Mouse (Mus musculus) midbrain, embryonic 12.5 days (tissue): ENCODE measurements at regions not wholly inside any gene's neighbourhood (a gene's known extent, or its start where the extent isn't known, plus 50 kb on each side); places are given as distances from the start of the nearest gene placed in this dataset.

ENCODE experiments used
- ATAC-seq: fragments of 200-750 bp; cut with Nextera tagmentation; 2 replicates; pipeline ENCODE4 v1.8.0; 2017; ENCODE audit warnings: low read depth, moderate TSS enrichment, moderate library complexity; ENCODE audit not compliant: low FRiP score
- H3K27ac ChIP-seq: fragments of 300-500 bp; sonication (generic); replicated peaks from 2 replicates; pipeline ENCODE4 v1.5.1; 2016; ENCODE audit warnings: mild to moderate bottlenecking
- H3K27me3 ChIP-seq: fragments of 300-500 bp; sonication (generic); 2 replicates; pipeline ENCODE4 v1.6.1; 2016; ENCODE audit warnings: mild to moderate bottlenecking
- H3K36me3 ChIP-seq: fragments of 300-500 bp; sonication (generic); 2 replicates; pipeline ENCODE4 v1.6.1; 2016
- H3K4me1 ChIP-seq: fragments of 300-500 bp; sonication (generic); 2 replicates; pipeline ENCODE4 v1.6.1; 2016
- H3K4me2 ChIP-seq: fragments of 300-500 bp; sonication (generic); replicated peaks from 2 replicates; pipeline ENCODE4 v1.6.1; 2016; ENCODE audit warnings: mild to moderate bottlenecking, moderate library complexity
- H3K4me3 ChIP-seq: fragments of 300-500 bp; sonication (generic); 2 replicates; pipeline ENCODE4 v1.5.1; 2016; ENCODE audit warnings: mild to moderate bottlenecking
- H3K9ac ChIP-seq: fragments of 300-500 bp; sonication (generic); replicated peaks from 2 replicates; pipeline ENCODE4 v1.6.1; 2016; ENCODE audit warnings: mild to moderate bottlenecking, moderate library complexity
- H3K9me3 ChIP-seq: fragments of 300-500 bp; sonication (generic); 2 replicates; pipeline ENCODE4 v1.6.1; 2016; ENCODE audit warnings: mild to moderate bottlenecking
- WGBS: fragments of 180-500 bp; shearing (Covaris S2); methylation state at CpG from one replicate; pipeline ENCODE4 v1.1.7; 2016; 5-methylcytosine and 5-hydroxymethylcytosine counted together

GRCm38 (mm10) chr8:35255327-35255726 lies 510.3 kb upstream of the Gm19410 start:
- Histone ChIP-seq H3K4me3 (no peak overlapping the region), H3K27me3 (no peaks in the 10 kb centered on the region), H3K4me1 (no peaks in the 10 kb centered on the region), H3K9me3 (no peaks in the 10 kb centered on the region), H3K27ac (no peak overlapping the region), H3K36me3 (no peaks in the 10 kb centered on the region), H3K4me2 (no peak overlapping the region), H3K9ac (no peak overlapping the region)
- ATAC-seq, result no peak
- WGBS, result 92% methylated on average over 2 of the region's 2 CpGs

- ATAC-seq, result no peak
Observed at GRCm38 (mm10) chr8:35256958-35257357, 508.6 kb upstream of the Gm19410 start.

GRCm38 (mm10) chr8:35268221-35268620 lies 497.4 kb upstream of the Gm19410 start:
- H3K4me3 ChIP-seq, result no peak overlapping the region
- no peaks in the 10 kb centered on the region for H3K27me3 ChIP-seq
- no peak overlapping the region for H3K27ac ChIP-seq
- H3K4me2 ChIP-seq, result no peak overlapping the region
- no peaks in the 10 kb centered on the region for H3K4me1 ChIP-seq
- no peak for ATAC-seq
- H3K9ac ChIP-seq, result no peak overlapping the region
- WGBS, result 89% methylated on average over 5 of the region's 5 CpGs
- no peaks in the 10 kb centered on the region for H3K36me3 ChIP-seq
- H3K9me3 ChIP-seq, result no peaks in the 10 kb centered on the region

More at GRCm38 (mm10) chr8:35256958-35257357, 508.6 kb upstream of the Gm19410 start:
- Histone ChIP-seq H3K9ac (no peak overlapping the region), H3K4me2 (no peak overlapping the region), H3K27ac (no peak overlapping the region), H3K9me3 (no peaks in the 10 kb centered on the region), H3K36me3 (no peaks in the 10 kb centered on the region), H3K27me3 (no peaks in the 10 kb centered on the region), H3K4me3 (no peak overlapping the region), H3K4me1 (no peaks in the 10 kb centered on the region)
- WGBS, result 49% methylated on average over 4 of the region's 4 CpGs

- WGBS, result 97% methylated on average over 2 of the region's 2 CpGs
- no peaks in the 10 kb centered on the region for H3K4me1 ChIP-seq
- ATAC-seq, result no peak
Observed at GRCm38 (mm10) chr8:35268986-35269385, 496.6 kb upstream of the Gm19410 start.

DNA sequence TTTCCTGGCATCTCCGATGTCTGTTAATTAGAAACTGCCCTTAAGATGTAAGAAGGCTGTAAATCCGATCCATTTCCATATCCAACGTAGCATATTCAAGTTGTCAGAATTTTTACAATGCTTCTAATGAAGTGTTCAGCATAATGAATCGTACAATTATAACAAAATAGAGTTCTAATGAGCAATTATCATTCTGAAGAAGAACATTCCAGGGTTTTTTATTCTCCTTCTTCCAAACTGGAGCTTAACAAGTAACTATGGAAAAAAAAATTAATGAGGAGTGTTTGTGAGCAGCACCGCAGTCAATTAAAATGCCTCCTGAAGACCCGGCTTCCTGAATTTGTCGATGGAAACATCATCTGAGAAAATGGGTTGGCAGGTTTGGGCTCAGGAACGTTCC lies 489.6 kb upstream of the Gm19410 start:
- Histone ChIP-seq H3K9me3 (no peaks in the 10 kb centered on the region), H3K4me2 (no peak overlapping the region), H3K4me3 (no peak overlapping the region), H3K36me3 (no peaks in the 10 kb centered on the region), H3K9ac (no peak overlapping the region), H3K27me3 (no peaks in the 10 kb centered on the region), H3K4me1 (peaks cover 5% of the 10 kb centered on the region; the same call in 1 of the 2 replicates), H3K27ac (no peak overlapping the region)
- 79% methylated on average over 8 of the region's 8 CpGs for WGBS
- ATAC-seq, result no peak

More at GRCm38 (mm10) chr8:35268986-35269385, 496.6 kb upstream of the Gm19410 start:
- Histone ChIP-seq H3K4me3 (no peak overlapping the region), H3K27ac (no peak overlapping the region), H3K27me3 (no peaks in the 10 kb centered on the region), H3K36me3 (no peaks in the 10 kb centered on the region), H3K9me3 (no peaks in the 10 kb centered on the region), H3K4me2 (no peak overlapping the region), H3K9ac (no peak overlapping the region)

GRCm38 (mm10) chr8:35276460-35276859 lies 489.1 kb upstream of the Gm19410 start:
- no peak overlapping the region for H3K4me3 ChIP-seq
- no peaks in the 10 kb centered on the region for H3K36me3 ChIP-seq
- 78% methylated on average over 7 of the region's 7 CpGs for whole genome bisulfite sequencing
- no peaks in the 10 kb centered on the region for H3K27me3 ChIP-seq
- H3K27ac ChIP-seq, result no peak overlapping the region
- no peak overlapping the region for H3K4me2 ChIP-seq
- ATAC-seq, result no peak
- H3K9ac ChIP-seq, result no peak overlapping the region
- H3K4me1 ChIP-seq, result peaks cover 5% of the 10 kb centered on the region; the same call in 1 of the 2 replicates
- no peaks in the 10 kb centered on the region for H3K9me3 ChIP-seq

DNA sequence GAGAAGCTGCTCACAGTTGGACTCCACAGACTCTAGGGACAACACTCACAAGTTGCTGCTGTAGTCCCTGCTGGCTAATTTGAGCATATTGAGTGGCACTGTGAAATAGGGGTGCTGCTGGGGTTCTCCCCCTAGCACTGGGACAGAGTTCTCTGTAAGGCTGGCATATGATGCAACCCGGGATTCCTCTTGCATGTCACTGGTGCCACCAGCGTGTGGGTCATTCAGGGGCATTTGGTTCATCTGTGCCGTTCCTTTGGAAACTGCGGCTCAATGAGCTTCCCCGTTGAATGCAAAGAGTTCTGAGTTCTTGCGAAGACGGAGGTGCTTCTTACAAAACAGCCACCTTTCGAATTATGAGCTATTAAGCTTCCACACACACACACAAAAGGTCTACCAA lies 486.6 kb upstream of the Gm19410 start:
- H3K9me3 ChIP-seq, result no peaks in the 10 kb centered on the region
- WGBS, result 92% methylated on average over 8 of the region's 8 CpGs
- ATAC-seq, result no peak

DNA sequence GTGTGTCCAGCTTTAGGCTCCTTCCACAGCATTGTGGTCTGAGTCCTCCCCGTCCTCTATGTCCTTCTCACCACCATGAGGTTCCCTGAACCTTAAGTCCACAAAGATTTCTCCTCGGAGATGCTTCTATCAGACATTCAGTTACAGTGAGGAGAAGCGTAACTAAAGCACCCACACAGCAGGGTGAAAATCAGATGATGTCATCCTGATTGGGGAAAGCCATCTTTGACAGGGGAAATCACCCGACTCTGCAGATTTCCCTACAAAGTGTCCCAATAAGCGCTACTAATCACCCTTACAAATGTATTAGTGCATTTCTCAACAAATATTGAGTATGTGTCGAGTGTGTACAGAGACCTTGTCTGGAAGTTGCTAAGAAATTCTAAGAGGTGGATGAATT lies 484.8 kb upstream of the Gm19410 start:
- Histone ChIP-seq H3K9me3 (no peaks in the 10 kb centered on the region), H3K4me1 (peaks cover 5% of the 10 kb centered on the region; the same call in 1 of the 2 replicates), H3K27me3 (no peaks in the 10 kb centered on the region), H3K4me2 (no peak overlapping the region), H3K9ac (no peak overlapping the region), H3K27ac (no peak overlapping the region), H3K36me3 (no peaks in the 10 kb centered on the region), H3K4me3 (no peak overlapping the region)
- 86% methylated on average over 6 of the region's 6 CpGs for WGBS
- ATAC-seq, result no peak

More for the DNA sequence above, 486.6 kb upstream of the Gm19410 start:
- Histone ChIP-seq H3K36me3 (no peaks in the 10 kb centered on the region), H3K27me3 (no peaks in the 10 kb centered on the region), H3K9ac (no peak overlapping the region), H3K4me3 (no peak overlapping the region), H3K27ac (no peak overlapping the region), H3K4me1 (peaks cover 5% of the 10 kb centered on the region; the same call in 1 of the 2 replicates), H3K4me2 (no peak overlapping the region)

GRCm38 (mm10) chr8:35283366-35283765 lies 482.2 kb upstream of the Gm19410 start:
- no peaks in the 10 kb centered on the region for H3K4me1 ChIP-seq
- no peak overlapping the region for H3K4me2 ChIP-seq
- no peak for ATAC-seq
- no peak overlapping the region for H3K9ac ChIP-seq
- no peaks in the 10 kb centered on the region for H3K27me3 ChIP-seq
- no peaks in the 10 kb centered on the region for H3K9me3 ChIP-seq
- no peaks in the 10 kb centered on the region for H3K36me3 ChIP-seq
- WGBS, result 90% methylated on average over 9 of the region's 9 CpGs
- H3K27ac ChIP-seq, result no peak overlapping the region
- H3K4me3 ChIP-seq, result no peak overlapping the region

DNA sequence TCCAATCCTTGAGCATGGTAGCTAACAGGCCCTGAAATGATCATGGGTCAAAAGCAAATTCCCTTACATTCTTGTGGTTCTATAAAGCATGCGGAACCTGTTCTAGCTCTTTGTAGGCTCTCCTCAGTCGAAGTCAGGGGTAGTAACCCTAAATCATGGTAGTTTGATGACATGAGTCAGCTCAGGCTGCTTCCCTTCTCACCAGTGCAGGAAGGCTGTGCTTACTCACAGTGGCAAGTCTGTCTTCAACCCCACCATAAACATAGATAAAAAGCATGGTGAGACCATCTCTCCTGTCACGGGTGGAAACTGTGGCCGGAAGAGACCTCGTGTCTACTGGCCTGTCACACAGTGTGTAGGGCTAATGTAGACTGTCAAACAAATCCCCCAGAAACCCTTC lies 476.6 kb upstream of the Gm19410 start:
- 73% methylated on average over 5 of the region's 5 CpGs for WGBS
- H3K4me3 ChIP-seq, result no peak overlapping the region

GRCm38 (mm10) chr8:35289967-35290366 lies 475.6 kb upstream of the Gm19410 start:
- H3K4me1 ChIP-seq, result 0 out of 2 replicates have a peak, but pooled peaks cover 4% of the 10 kb centered on the region
- H3K4me2 ChIP-seq, result no peak overlapping the region
- no peak overlapping the region for H3K4me3 ChIP-seq
- H3K9me3 ChIP-seq, result no peaks in the 10 kb centered on the region
- no peak overlapping the region for H3K9ac ChIP-seq
- H3K27me3 ChIP-seq, result 0 out of 2 replicates have a peak, but pooled peaks cover 2% of the 10 kb centered on the region
- H3K36me3 ChIP-seq, result no peaks in the 10 kb centered on the region
- no peak overlapping the region for H3K27ac ChIP-seq
- ATAC-seq, result no peak
- WGBS, result 88% methylated on average over 4 of the region's 4 CpGs

More for the DNA sequence above, 476.6 kb upstream of the Gm19410 start:
- 0 out of 2 replicates have a peak, but pooled peaks cover 2% of the 10 kb centered on the region for H3K27me3 ChIP-seq
- no peak overlapping the region for H3K4me2 ChIP-seq
- H3K9me3 ChIP-seq, result no peaks in the 10 kb centered on the region
- no peak overlapping the region for H3K9ac ChIP-seq
- no peak overlapping the region for H3K27ac ChIP-seq
- H3K36me3 ChIP-seq, result no peaks in the 10 kb centered on the region
- H3K4me1 ChIP-seq, result 0 out of 2 replicates have a peak, but pooled peaks cover 4% of the 10 kb centered on the region
- ATAC-seq, result no peak

- no peak overlapping the region for H3K4me3 ChIP-seq
- H3K27me3 ChIP-seq, result 0 out of 2 replicates have a peak, but pooled peaks cover under 1% of the 10 kb centered on the region
- 0 out of 2 replicates have a peak, but pooled peaks cover 4% of the 10 kb centered on the region for H3K4me1 ChIP-seq
- H3K9me3 ChIP-seq, result no peaks in the 10 kb centered on the region
- no peak overlapping the region for H3K27ac ChIP-seq
- H3K9ac ChIP-seq, result no peak overlapping the region
- H3K36me3 ChIP-seq, result no peaks in the 10 kb centered on the region
- no peak for ATAC-seq
- H3K4me2 ChIP-seq, result no peak overlapping the region
- 62% methylated on average over 14 of the region's 14 CpGs for WGBS
Observed at GRCm38 (mm10) chr8:35293437-35294126, 472.0 kb upstream of the Gm19410 start.
